Mouse (Mus musculus): ENCODE data around the gene Sp2. TPM values are rescaled to one million over a fixed set of nuclear protein-coding genes. Genes with fewer than 3 reads are reported as not detected.
A peak's percentile ranks its signal among the peaks of the same experiment; 100 is the strongest.

The Sp2 gene
- total and polyA plus RNA-seq, 3 experiments = 10.4 to 12.4 (median 12.3) TPM

DNA sequence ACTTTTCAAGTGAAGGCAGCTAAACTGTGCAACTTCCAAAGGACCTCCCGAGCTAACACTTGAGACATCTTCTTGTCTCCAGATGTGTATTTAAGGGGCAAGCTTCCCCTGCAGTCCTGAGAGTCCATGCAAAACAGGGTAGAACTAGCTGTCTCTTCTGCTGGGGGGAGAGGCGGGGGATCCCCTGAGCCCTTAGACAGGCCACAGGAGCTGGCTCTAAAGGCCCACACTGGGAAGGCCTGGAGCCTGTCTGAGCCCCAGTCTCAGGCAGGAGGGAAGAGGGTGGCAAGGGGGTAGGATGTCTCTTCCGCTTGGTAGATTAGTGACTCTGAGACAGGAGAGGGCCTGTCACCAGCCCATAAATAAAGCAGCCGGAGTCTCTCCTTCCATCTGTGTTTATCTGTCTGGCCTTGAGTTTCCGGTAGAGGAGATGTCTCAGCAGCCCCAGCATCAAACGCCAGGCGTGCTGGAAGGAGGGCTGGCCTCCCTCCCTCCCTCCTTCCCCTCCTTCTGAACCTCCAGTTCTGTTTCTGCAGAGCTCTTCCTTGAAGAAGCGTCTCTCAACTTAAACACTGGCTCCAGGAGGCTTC, 10.1 kb upstream of the Sp2 start:
- TF ChIP-seq EP300 (IDR thresholded peaks at IDR 0.05; ENCODE audit: insufficient read depth, low read depth, low read length) (no peak), POLR2A (IDR thresholded peaks at IDR 0.05; ENCODE audit: insufficient read depth, low read depth, low read length) (no peak), CTCF (IDR thresholded peaks at IDR 0.05) (no peak)
- 45% methylated on average over 8 of the region's 8 CpGs for WGBS

DNA sequence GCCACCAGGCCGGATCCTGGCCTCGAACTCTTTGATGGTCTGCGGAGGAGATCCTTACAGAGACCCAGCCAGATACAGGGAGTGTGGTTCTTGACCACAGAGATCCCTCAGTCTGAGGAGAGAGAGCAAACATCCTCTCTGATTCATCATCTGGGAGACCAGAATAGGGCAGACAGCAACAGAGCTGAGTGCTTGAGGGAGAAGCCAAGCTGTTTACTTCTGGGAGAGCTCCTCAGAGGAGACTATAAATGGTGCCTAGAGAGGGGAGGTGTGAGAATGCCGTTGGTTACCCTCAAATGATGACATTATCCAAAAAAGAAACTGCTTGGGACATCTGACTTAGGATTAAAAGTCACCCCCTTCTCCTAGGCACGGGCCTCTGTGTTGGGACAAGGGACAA, 8.7 kb upstream of the Sp2 start:
- 80% methylated on average over 5 of the region's 5 CpGs for whole genome bisulfite sequencing
- H3K4me3 ChIP-seq = no peak overlapping the region
- TF ChIP-seq POLR2A (IDR thresholded peaks at IDR 0.05; ENCODE audit: insufficient read depth, low read depth, low read length) (no peak), CTCF (IDR thresholded peaks at IDR 0.05) (no peak), EP300 (IDR thresholded peaks at IDR 0.05; ENCODE audit: insufficient read depth, low read depth, low read length) (no peak)

More for the DNA sequence above, 10.1 kb upstream of the Sp2 start:
- Histone ChIP-seq H3K4me1 (ENCODE audit: control insufficient read depth, insufficient read depth, low read length) (no peaks in the 10 kb centered on the region), H3K27ac (no peak overlapping the region), H3K9ac (ENCODE audit: low read depth, low read length) (no peak overlapping the region), H3K4me3 (no peak overlapping the region), H3K79me2 (replicated peaks; ENCODE audit: control insufficient read depth, insufficient read depth, low read length) (no peaks in the 10 kb centered on the region), H3K36me3 (ENCODE audit: control insufficient read depth, insufficient read depth, low read length) (no peaks in the 10 kb centered on the region), H3K27me3 (ENCODE audit: control insufficient read depth, insufficient read depth, low read length) (peaks cover 4% of the 10 kb centered on the region)
- no peak for DNase-seq
- intact Hi-C loops (cut with DNase I) = no loop called here

DNA sequence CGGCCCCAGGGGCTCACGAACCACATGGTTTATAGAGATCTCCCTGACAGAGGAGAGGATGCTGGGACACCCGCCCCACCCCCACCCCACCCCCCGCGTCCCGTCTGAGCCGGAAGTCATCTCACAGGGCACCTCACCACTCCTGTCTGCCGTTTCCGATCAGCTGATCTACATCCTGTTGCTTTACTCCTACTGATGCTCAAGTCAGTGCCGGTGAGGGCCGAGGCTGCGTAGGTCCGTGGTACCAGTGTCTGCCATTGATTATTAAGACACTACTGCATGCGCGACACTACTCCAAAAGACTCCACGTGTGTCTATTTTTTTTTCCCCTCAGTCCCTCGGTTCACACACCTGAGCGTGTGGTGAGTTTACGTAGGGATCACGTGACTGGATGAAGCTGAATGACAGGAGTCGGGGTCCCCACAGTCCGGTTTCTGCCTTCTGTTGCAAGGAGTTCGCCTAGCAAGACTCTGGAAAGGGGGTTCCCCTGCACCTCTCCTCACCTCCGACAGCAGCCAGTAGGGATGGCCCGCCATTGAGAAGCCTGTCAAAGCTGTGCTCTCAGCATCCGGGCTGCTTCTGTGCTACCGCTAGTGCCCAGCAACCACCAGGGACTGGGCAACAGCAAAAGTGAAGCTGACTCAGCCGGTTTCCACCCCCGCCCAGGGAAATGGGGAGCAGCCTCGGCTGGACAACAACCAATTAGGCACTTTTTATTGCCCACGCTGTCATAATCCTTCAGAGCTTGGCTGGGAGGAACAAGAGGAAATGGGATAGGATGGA, 5.3 kb upstream of the Sp2 start:
- WGBS = 9% methylated on average over 31 of the region's 31 CpGs
- intact Hi-C loops (cut with DNase I) = no loop called here
- DNase-seq = no peak

More for the DNA sequence above, 8.7 kb upstream of the Sp2 start:
- H3K79me2 ChIP-seq (replicated peaks; ENCODE audit: control insufficient read depth, insufficient read depth, low read length) = no peaks in the 10 kb centered on the region
- H3K4me1 ChIP-seq (ENCODE audit: control insufficient read depth, insufficient read depth, low read length) = peaks cover 1% of the 10 kb centered on the region; the same call in 1 of the 2 replicates
- no peaks in the 10 kb centered on the region for H3K36me3 ChIP-seq (ENCODE audit: control insufficient read depth, insufficient read depth, low read length)
- DNase-seq = no peak
- H3K27ac ChIP-seq = no peak overlapping the region
- H3K27me3 ChIP-seq (ENCODE audit: control insufficient read depth, insufficient read depth, low read length) = no peaks in the 10 kb centered on the region; the same call in 1 of the 2 replicates
- intact Hi-C loops (cut with DNase I) = no loop called here
- H3K9ac ChIP-seq (ENCODE audit: low read depth, low read length) = no peak overlapping the region

DNA sequence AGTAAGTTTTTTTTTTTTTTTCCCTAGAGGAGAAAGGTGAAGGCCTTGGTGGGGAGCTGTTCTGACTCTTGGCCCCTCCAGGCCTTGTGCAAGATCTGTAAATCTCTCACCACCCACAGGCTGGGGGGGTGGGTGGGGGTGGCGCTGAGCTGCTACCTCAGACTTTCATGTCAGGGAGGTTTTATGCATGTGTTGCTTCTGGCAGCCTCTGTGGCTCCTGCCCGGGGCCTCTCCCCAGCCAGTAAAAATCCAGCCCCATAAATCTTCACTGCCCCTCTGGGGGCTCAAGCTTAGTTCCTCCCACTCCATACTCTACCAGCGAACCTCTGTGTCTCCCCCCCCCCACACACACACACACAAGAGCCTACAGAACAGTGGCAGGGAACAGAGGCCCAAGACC, 3.7 kb upstream of the Sp2 start:
- WGBS = 60% methylated on average over 3 of the region's 3 CpGs
- no peak for TF ChIP-seq POLR2A (IDR thresholded peaks at IDR 0.05; ENCODE audit: insufficient read depth, low read depth, low read length)
- no peak for TF ChIP-seq CTCF (IDR thresholded peaks at IDR 0.05)
- TF ChIP-seq EP300 (IDR thresholded peaks at IDR 0.05; ENCODE audit: insufficient read depth, low read depth, low read length) = no peak
- DNase-seq = no peak
- H3K4me3 ChIP-seq = no peak overlapping the region
- no peak overlapping the region for H3K27ac ChIP-seq
- no peaks in the 10 kb centered on the region; the same call in 1 of the 2 replicates for H3K27me3 ChIP-seq (ENCODE audit: control insufficient read depth, insufficient read depth, low read length)
- H3K79me2 ChIP-seq (replicated peaks; ENCODE audit: control insufficient read depth, insufficient read depth, low read length) = no peaks in the 10 kb centered on the region
- H3K36me3 ChIP-seq (ENCODE audit: control insufficient read depth, insufficient read depth, low read length) = no peaks in the 10 kb centered on the region
- H3K9ac ChIP-seq (ENCODE audit: low read depth, low read length) = no peak overlapping the region
- H3K4me1 ChIP-seq (ENCODE audit: control insufficient read depth, insufficient read depth, low read length) = peaks cover 3% of the 10 kb centered on the region
- intact Hi-C loops (cut with DNase I) = no loop called here

More for the DNA sequence above, 5.3 kb upstream of the Sp2 start:
- Histone ChIP-seq H3K27ac (no peak overlapping the region), H3K79me2 (replicated peaks; ENCODE audit: control insufficient read depth, insufficient read depth, low read length) (no peaks in the 10 kb centered on the region), H3K4me3 (no peak overlapping the region), H3K27me3 (ENCODE audit: control insufficient read depth, insufficient read depth, low read length) (no peaks in the 10 kb centered on the region; the same call in 1 of the 2 replicates), H3K9ac (ENCODE audit: low read depth, low read length) (no peak overlapping the region), H3K36me3 (ENCODE audit: control insufficient read depth, insufficient read depth, low read length) (no peaks in the 10 kb centered on the region), H3K4me1 (ENCODE audit: control insufficient read depth, insufficient read depth, low read length) (peaks cover 1% of the 10 kb centered on the region; the same call in 1 of the 2 replicates)
- TF ChIP-seq EP300 (IDR thresholded peaks at IDR 0.05; ENCODE audit: insufficient read depth, low read depth, low read length) (no peak), POLR2A (IDR thresholded peaks at IDR 0.05; ENCODE audit: insufficient read depth, low read depth, low read length) (no peak), CTCF (IDR thresholded peaks at IDR 0.05) (no peak)

DNA sequence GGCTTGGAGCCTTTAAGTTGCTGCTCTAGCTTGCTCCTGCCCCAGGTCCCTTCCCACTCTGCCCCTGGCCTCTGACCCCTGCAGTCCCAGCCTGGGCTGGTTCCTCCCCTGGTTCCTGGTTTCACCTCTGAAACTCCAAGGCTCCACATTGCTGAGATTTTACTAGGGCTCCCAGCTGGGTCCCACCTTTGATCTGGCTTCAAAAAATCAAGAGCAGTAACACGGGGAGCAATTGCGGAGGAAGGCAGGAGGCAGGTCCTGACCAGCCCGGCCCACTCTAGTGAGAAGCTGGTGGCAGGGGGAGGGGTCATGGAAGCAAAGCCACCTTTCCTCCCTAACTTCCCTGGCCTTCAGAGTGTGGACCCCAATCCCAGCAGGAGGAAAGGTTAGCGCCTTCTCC, 2.1 kb upstream of the Sp2 start:
- WGBS = 36% methylated on average over 4 of the region's 4 CpGs
- intact Hi-C loops (cut with DNase I) = loop anchor here (5.0 kb wide), 1 partner anchor 68 kb away; the partner anchor contains the start of gene Cdk5rap3
- TF ChIP-seq CTCF (IDR thresholded peaks at IDR 0.05) = no peak
- no peak for TF ChIP-seq POLR2A (IDR thresholded peaks at IDR 0.05; ENCODE audit: insufficient read depth, low read depth, low read length)
- no peak for TF ChIP-seq EP300 (IDR thresholded peaks at IDR 0.05; ENCODE audit: insufficient read depth, low read depth, low read length)
- no peaks in the 10 kb centered on the region for H3K36me3 ChIP-seq (ENCODE audit: control insufficient read depth, insufficient read depth, low read length)
- H3K4me1 ChIP-seq (ENCODE audit: control insufficient read depth, insufficient read depth, low read length) = peaks cover 3% of the 10 kb centered on the region
- no peak overlapping the region for H3K9ac ChIP-seq (ENCODE audit: low read depth, low read length)
- no peaks in the 10 kb centered on the region for H3K79me2 ChIP-seq (replicated peaks; ENCODE audit: control insufficient read depth, insufficient read depth, low read length)
- no peak overlapping the region for H3K4me3 ChIP-seq
- no peak for DNase-seq
- no peak overlapping the region for H3K27ac ChIP-seq
- H3K27me3 ChIP-seq (ENCODE audit: control insufficient read depth, insufficient read depth, low read length) = no peaks in the 10 kb centered on the region; the same call in 1 of the 2 replicates

DNA sequence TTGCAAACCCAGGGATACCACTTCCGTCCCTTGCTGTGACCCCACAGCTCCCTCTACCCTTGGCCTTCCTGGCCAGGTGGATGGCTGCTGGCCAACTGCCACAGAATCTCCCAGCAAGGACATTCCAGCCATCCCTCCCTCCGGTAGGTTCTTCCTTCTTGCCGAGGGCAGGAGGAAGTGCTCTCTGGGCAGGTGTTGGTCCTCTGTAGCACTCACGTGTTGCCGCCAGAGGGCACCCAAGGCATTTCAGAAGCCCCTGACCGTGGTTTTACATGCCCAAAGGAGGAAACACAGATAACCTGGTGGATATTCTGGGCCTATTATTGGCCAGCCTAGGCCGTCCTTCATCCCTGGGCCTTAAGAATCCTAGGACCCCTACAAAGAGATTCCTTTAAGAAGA, 404 bp downstream of the Sp2 start:
- no peaks in the 10 kb centered on the region for H3K79me2 ChIP-seq (replicated peaks; ENCODE audit: control insufficient read depth, insufficient read depth, low read length)
- H3K36me3 ChIP-seq (ENCODE audit: control insufficient read depth, insufficient read depth, low read length) = no peaks in the 10 kb centered on the region
- TF ChIP-seq POLR2A (IDR thresholded peaks at IDR 0.05; ENCODE audit: insufficient read depth, low read depth, low read length) = no peak
- TF ChIP-seq CTCF (IDR thresholded peaks at IDR 0.05) = peak; percentile 98
- peak; percentile 72; the same call in 1 of the 2 replicates for TF ChIP-seq EP300 (IDR thresholded peaks at IDR 0.05; ENCODE audit: insufficient read depth, low read depth, low read length)
- no peak overlapping the region for H3K27ac ChIP-seq
- WGBS = 5% methylated on average over 7 of the region's 7 CpGs
- DNase-seq = peak; percentile 80
- peaks cover 5% of the 10 kb centered on the region for H3K4me1 ChIP-seq (ENCODE audit: control insufficient read depth, insufficient read depth, low read length)
- no peak overlapping the region for H3K4me3 ChIP-seq
- intact Hi-C loops (cut with DNase I) = loop anchor here (1.0 to 5.0 kb wide), 3 partner anchors 40 to 65 kb away; partner anchors contain the start of gene Cdk5rap3
- H3K9ac ChIP-seq (ENCODE audit: low read depth, low read length) = no peak overlapping the region
- H3K27me3 ChIP-seq (ENCODE audit: control insufficient read depth, insufficient read depth, low read length) = no peaks in the 10 kb centered on the region
